Mouse (Mus musculus) frontal cortex, postnatal 14 days (tissue): ENCODE measurements around the gene Ccser1.

Source experiments
- DNase-seq, 2 experiments: peaks; one replicate each; pipeline ENCODE4 v3.0.0; 2022; ENCODE audit warnings: low spot score in 2 of 2

Gene Ccser1

GRCm38 (mm10) chr6:61432167-61432566 lies 252.0 kb downstream of the Ccser1 start:
- no peak for DNase-seq

GRCm38 (mm10) chr6:61432703-61433102 lies 252.6 kb downstream of the Ccser1 start:
- no peak for DNase-seq

GRCm38 (mm10) chr6:61438165-61438564 lies 258.0 kb downstream of the Ccser1 start:
- DNase-seq: no peak

- DNase-seq: no peak
Measured at GRCm38 (mm10) chr6:61471371-61472152, 291.4 kb downstream of the Ccser1 start.

- no peak for DNase-seq
Measured at GRCm38 (mm10) chr6:61485336-61485735, 305.2 kb downstream of the Ccser1 start.

- DNase-seq: no peak
Measured at GRCm38 (mm10) chr6:61491979-61492821, 312.1 kb downstream of the Ccser1 start.

- DNase-seq: no peak
Measured at GRCm38 (mm10) chr6:61493386-61493785, 313.3 kb downstream of the Ccser1 start.

GRCm38 (mm10) chr6:61515310-61515709 lies 335.2 kb downstream of the Ccser1 start:
- no peak for DNase-seq

- no peak for DNase-seq
Measured at GRCm38 (mm10) chr6:61521587-61521986, 341.5 kb downstream of the Ccser1 start.

- no peak for DNase-seq
Measured at GRCm38 (mm10) chr6:61522108-61522507, 342.0 kb downstream of the Ccser1 start.

- DNase-seq: no peak
Measured at GRCm38 (mm10) chr6:61523748-61524493, 343.8 kb downstream of the Ccser1 start.

GRCm38 (mm10) chr6:61540732-61541131 lies 360.6 kb downstream of the Ccser1 start:
- DNase-seq: no peak

- DNase-seq: no peak
Measured at GRCm38 (mm10) chr6:61543459-61544044, 363.4 kb downstream of the Ccser1 start.

GRCm38 (mm10) chr6:61567551-61567950 lies 387.4 kb downstream of the Ccser1 start:
- DNase-seq: no peak

- no peak for DNase-seq
Measured at GRCm38 (mm10) chr6:61567967-61568366, 387.8 kb downstream of the Ccser1 start.

- DNase-seq: no peak
Measured at GRCm38 (mm10) chr6:61581696-61582095, 401.6 kb downstream of the Ccser1 start.

- no peak for DNase-seq
Measured at GRCm38 (mm10) chr6:61588999-61589398, 408.9 kb downstream of the Ccser1 start.

GRCm38 (mm10) chr6:61601911-61602310 lies 421.8 kb downstream of the Ccser1 start:
- DNase-seq: no peak

GRCm38 (mm10) chr6:61614920-61615319 lies 434.8 kb downstream of the Ccser1 start:
- DNase-seq: no peak

- DNase-seq: no peak
Measured at GRCm38 (mm10) chr6:61621707-61622106, 441.6 kb downstream of the Ccser1 start.

GRCm38 (mm10) chr6:61661414-61661813 lies 481.3 kb downstream of the Ccser1 start:
- DNase-seq: no peak

GRCm38 (mm10) chr6:61664572-61664971 lies 484.4 kb downstream of the Ccser1 start:
- DNase-seq: no peak
